Mouse (Mus musculus) kidney, embryonic 14.5 days (tissue): ENCODE results near the gene Zfp933. TPM values are rescaled to one million over a fixed set of nuclear protein-coding genes. Genes with fewer than 3 reads are reported as not detected.
A peak's percentile ranks its signal among the peaks of the same experiment; 100 is the strongest.

Source experiments
- ATAC-seq: fragments of 200-750 bp; cut with Nextera tagmentation; 2 replicates; pipeline ENCODE4 v1.8.0; 2017; ENCODE audit warnings: moderate number of reproducible peaks, mild to moderate bottlenecking, moderate TSS enrichment, moderate library complexity; ENCODE audit not compliant: low FRiP score, low TSS enrichment
- H3K27ac ChIP-seq: fragments of 300-500 bp; sonication (generic); 2 replicates; pipeline ENCODE4 v1.5.1; 2014; ENCODE audit warnings: low read depth, mild to moderate bottlenecking, low read length, moderate library complexity, mixed read lengths
- H3K27me3 ChIP-seq: fragments of 300-500 bp; sonication (generic); 2 replicates; pipeline ENCODE4 v1.6.1; 2014; ENCODE audit warnings: mild to moderate bottlenecking, low read length; ENCODE audit not compliant: control insufficient read depth, insufficient read depth
- H3K36me3 ChIP-seq: fragments of 300-500 bp; sonication (generic); 2 replicates; pipeline ENCODE4 v1.6.1; 2014; ENCODE audit warnings: low read length, mixed read lengths; ENCODE audit not compliant: control insufficient read depth, insufficient read depth
- H3K4me1 ChIP-seq: fragments of 300-500 bp; sonication (generic); 2 replicates; pipeline ENCODE4 v1.6.1; 2014; ENCODE audit warnings: low read length, mixed read lengths; ENCODE audit not compliant: control insufficient read depth, insufficient read depth
- H3K4me2 ChIP-seq: fragments of 300-500 bp; sonication (generic); replicated peaks from 2 replicates; pipeline ENCODE4 v1.6.1; 2014; ENCODE audit warnings: low read depth, mild to moderate bottlenecking, low read length
- H3K4me3 ChIP-seq: fragments of 300-500 bp; sonication (generic); 2 replicates; pipeline ENCODE4 v1.5.1; 2014; ENCODE audit warnings: mild to moderate bottlenecking, low read length
- H3K9ac ChIP-seq: fragments of 300-500 bp; sonication (generic); 2 replicates; pipeline ENCODE4 v1.6.1; 2014; ENCODE audit warnings: low read depth, mild to moderate bottlenecking, low read length, moderate library complexity
- H3K9me3 ChIP-seq: fragments of 300-500 bp; sonication (generic); 2 replicates; pipeline ENCODE4 v1.6.1; 2016; ENCODE audit warnings: low read length; ENCODE audit not compliant: control insufficient read depth
- WGBS: fragments of 180-500 bp; shearing (Covaris S2); extraction: QIAGEN DNeasy Blood & Tissue Kit; methylation state at CpG from one replicate; pipeline ENCODE4 v1.1.7; 2014; 5-methylcytosine and 5-hydroxymethylcytosine counted together
- polyA plus RNA-seq: library from polyadenylated mRNA; unstranded; fragments of >200 nt; fragmentation: Nextera tagmentation; extraction: Ambion mirVana; gene quantifications from 2 replicates; pipeline ENCODE4 v1.2.1, GENCODE M21; 2014

Gene Zfp933
- 5.0 and 5.4 TPM in 2 replicates for polyA plus RNA-seq

DNA sequence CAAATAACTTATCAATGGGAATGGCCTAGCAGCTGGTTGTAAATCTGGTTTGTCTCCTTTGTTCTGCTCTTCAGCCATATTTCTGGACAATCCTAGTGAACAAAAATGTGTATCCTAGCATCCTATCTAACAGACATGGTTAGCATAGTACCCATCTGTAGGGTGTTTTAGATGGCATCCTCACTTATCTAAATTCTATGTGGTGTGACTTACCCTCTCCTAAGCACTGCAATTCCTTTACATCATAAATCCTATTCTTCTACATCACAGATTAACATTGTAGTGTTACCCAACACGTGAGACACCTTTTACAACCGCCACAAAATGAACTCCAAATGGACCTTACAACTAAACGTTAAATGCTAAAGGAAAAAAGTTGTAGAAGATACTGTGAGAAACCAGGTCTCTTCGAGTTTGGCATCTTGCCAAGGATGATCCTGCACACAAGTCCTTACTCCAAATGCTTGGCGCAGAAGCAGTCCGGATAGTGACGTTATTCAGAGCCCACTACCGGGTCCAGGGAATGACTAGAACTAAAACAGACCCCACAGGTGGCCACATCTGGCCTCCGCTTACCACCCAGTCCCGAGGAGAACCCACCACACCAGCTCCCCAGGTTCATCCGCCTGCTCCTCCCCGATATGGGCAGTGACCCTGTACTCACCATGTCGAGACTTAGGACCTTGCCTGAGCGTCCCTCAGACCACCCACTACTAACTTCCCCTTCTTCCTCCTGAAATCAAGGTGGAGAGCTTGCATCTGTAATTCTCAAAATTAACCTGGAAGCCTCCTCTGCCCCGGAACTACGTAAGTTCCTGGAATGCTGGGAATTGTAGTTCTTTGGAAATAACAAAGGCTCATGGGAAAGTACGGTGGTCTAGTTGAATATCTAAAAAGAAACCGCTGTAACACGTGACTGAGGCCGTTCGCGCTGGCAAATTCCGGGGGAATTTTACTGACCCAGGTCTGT, at the start of gene Zfp933:
Zfp933 (minus strand) TSS at position 753 of the 970 bp plus-strand sequence.
- WGBS, result 5% methylated on average over 23 of the region's 23 CpGs
- H3K4me3 ChIP-seq, result peak within 1 kb of the TSS; percentile 89
- no peaks in the 10 kb centered on the region for H3K27me3 ChIP-seq
- H3K4me1 ChIP-seq, result peaks cover 6% of the 10 kb centered on the region
- peaks cover 12% of the 10 kb centered on the region; the same call in 1 of the 2 replicates for H3K9me3 ChIP-seq
- no peak within 1 kb of the TSS for H3K27ac ChIP-seq
- peak; percentile 93 for ATAC-seq
- H3K9ac ChIP-seq, result peak within 1 kb of the TSS; percentile 73
- H3K36me3 ChIP-seq, result no peaks in the 10 kb centered on the region; the same call in 1 of the 2 replicates
- H3K4me2 ChIP-seq, result peak within 1 kb of the TSS; percentile 51

- H3K9ac ChIP-seq, result no peak overlapping the region
- no peak overlapping the region for H3K4me3 ChIP-seq
- WGBS, result 84% methylated on average over 3 of the region's 3 CpGs
- peaks cover 73% of the 10 kb centered on the region for H3K36me3 ChIP-seq
- ATAC-seq, result no peak
- no peaks in the 10 kb centered on the region for H3K27me3 ChIP-seq
- no peak overlapping the region for H3K27ac ChIP-seq
- H3K9me3 ChIP-seq, result no peaks in the 10 kb centered on the region
- H3K4me2 ChIP-seq, result no peak overlapping the region
- H3K4me1 ChIP-seq, result no peaks in the 10 kb centered on the region
Observed at GRCm38 (mm10) chr4:147897348-147897747, 49.2 kb upstream of the Zfp933 start.

- H3K4me1 ChIP-seq, result no peaks in the 10 kb centered on the region
- peaks cover 75% of the 10 kb centered on the region for H3K36me3 ChIP-seq
- WGBS, result 63% methylated on average over 1 of the region's 1 CpGs
- H3K9ac ChIP-seq, result no peak overlapping the region
- no peak overlapping the region for H3K4me2 ChIP-seq
- H3K9me3 ChIP-seq, result no peaks in the 10 kb centered on the region
- ATAC-seq, result no peak
- H3K27ac ChIP-seq, result no peak overlapping the region
- H3K4me3 ChIP-seq, result no peak overlapping the region
- H3K27me3 ChIP-seq, result no peaks in the 10 kb centered on the region
Observed at GRCm38 (mm10) chr4:147896411-147896810, 48.2 kb upstream of the Zfp933 start.

- no peaks in the 10 kb centered on the region for H3K27me3 ChIP-seq
- H3K9ac ChIP-seq, result no peak overlapping the region
- H3K4me3 ChIP-seq, result no peak overlapping the region
- H3K36me3 ChIP-seq, result peaks cover 77% of the 10 kb centered on the region
- 88% methylated on average over 4 of the region's 4 CpGs for WGBS
- no peak overlapping the region for H3K27ac ChIP-seq
- no peaks in the 10 kb centered on the region for H3K9me3 ChIP-seq
- H3K4me1 ChIP-seq, result no peaks in the 10 kb centered on the region
- ATAC-seq, result no peak
- no peak overlapping the region for H3K4me2 ChIP-seq
Observed at GRCm38 (mm10) chr4:147895815-147896330, 47.7 kb upstream of the Zfp933 start.

DNA sequence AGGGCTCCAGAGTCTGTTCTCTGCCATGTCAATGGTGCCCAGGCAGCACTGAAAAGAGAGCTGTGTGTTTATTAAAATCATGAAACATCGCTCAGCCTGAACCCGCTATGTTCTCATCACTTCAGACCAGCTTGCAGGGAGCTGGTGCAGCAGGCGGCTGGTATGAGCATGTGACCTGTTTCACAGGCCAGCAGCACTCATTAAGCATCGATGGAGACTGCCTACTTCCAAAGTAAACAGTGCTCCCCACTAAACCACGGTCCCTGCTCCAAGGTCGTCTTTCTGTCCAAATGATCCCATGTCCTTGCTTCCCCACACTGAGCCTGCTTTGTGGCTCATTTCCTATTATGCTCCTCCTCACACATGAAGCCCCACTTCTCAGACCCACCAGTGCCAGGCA, 42.2 kb upstream of the Zfp933 start:
- no peaks in the 10 kb centered on the region for H3K4me1 ChIP-seq
- H3K27ac ChIP-seq, result no peak overlapping the region
- no peaks in the 10 kb centered on the region for H3K27me3 ChIP-seq
- H3K4me3 ChIP-seq, result no peak overlapping the region
- no peak overlapping the region for H3K9ac ChIP-seq
- no peak for ATAC-seq
- no peak overlapping the region for H3K4me2 ChIP-seq
- H3K9me3 ChIP-seq, result no peaks in the 10 kb centered on the region
- 81% methylated on average over 6 of the region's 6 CpGs for WGBS
- H3K36me3 ChIP-seq, result peaks cover 72% of the 10 kb centered on the region

GRCm38 (mm10) chr4:147888237-147888636, 40.1 kb upstream of the Zfp933 start:
- H3K4me1 ChIP-seq, result no peaks in the 10 kb centered on the region
- H3K9ac ChIP-seq, result no peak overlapping the region
- no peaks in the 10 kb centered on the region for H3K9me3 ChIP-seq
- no peak overlapping the region for H3K4me3 ChIP-seq
- no peak overlapping the region for H3K27ac ChIP-seq
- peaks cover 82% of the 10 kb centered on the region for H3K36me3 ChIP-seq
- 92% methylated on average over 4 of the region's 4 CpGs for whole genome bisulfite sequencing
- no peak overlapping the region for H3K4me2 ChIP-seq
- ATAC-seq, result no peak
- H3K27me3 ChIP-seq, result no peaks in the 10 kb centered on the region

GRCm38 (mm10) chr4:147887277-147887676, 39.1 kb upstream of the Zfp933 start:
- Histone ChIP-seq H3K9ac (no peak overlapping the region), H3K4me1 (no peaks in the 10 kb centered on the region), H3K27me3 (no peaks in the 10 kb centered on the region), H3K27ac (no peak overlapping the region), H3K9me3 (no peaks in the 10 kb centered on the region), H3K4me2 (no peak overlapping the region), H3K36me3 (peaks cover 86% of the 10 kb centered on the region), H3K4me3 (no peak overlapping the region)
- ATAC-seq, result no peak
- WGBS, result 94% methylated on average over 7 of the region's 7 CpGs

DNA sequence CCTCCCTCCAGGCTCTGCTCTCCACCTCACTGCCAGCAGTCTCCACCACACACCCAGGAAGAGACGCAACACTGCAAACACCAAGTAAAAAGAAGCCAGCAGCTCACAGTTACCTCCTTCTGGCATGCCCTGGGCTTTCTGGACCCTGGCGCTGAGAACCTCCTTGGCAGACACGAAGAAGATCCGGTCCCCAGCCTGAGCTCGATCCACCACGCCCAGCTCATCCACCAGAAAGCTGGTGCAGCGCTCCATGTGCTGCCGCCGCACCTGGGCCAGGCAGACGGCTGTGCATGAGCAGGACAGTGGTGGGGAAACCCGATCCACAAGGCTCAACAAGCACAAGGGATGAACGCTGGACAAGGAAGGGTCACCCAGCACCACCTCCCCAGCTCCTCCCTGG, 38.0 kb upstream of the Zfp933 start:
- Histone ChIP-seq H3K4me1 (no peaks in the 10 kb centered on the region), H3K4me3 (no peak overlapping the region), H3K9me3 (no peaks in the 10 kb centered on the region), H3K4me2 (no peak overlapping the region), H3K27ac (no peak overlapping the region), H3K9ac (no peak overlapping the region), H3K36me3 (peaks cover 90% of the 10 kb centered on the region), H3K27me3 (no peaks in the 10 kb centered on the region)
- WGBS, result 82% methylated on average over 12 of the region's 12 CpGs
- no peak; the same call in 1 of the 2 replicates for ATAC-seq

- Histone ChIP-seq H3K4me1 (no peaks in the 10 kb centered on the region), H3K27me3 (no peaks in the 10 kb centered on the region), H3K27ac (no peak overlapping the region), H3K9me3 (no peaks in the 10 kb centered on the region), H3K4me2 (no peak overlapping the region), H3K4me3 (no peak overlapping the region), H3K9ac (no peak overlapping the region), H3K36me3 (peaks cover 85% of the 10 kb centered on the region)
- WGBS, result 96% methylated on average over 3 of the region's 3 CpGs
- no peak for ATAC-seq
Observed at GRCm38 (mm10) chr4:147884138-147884537, 36.0 kb upstream of the Zfp933 start.
